Mouse (Mus musculus) CH12.LX (cell line): ENCODE measurements around the gene Sdccag8. TPM values are rescaled to one million over a fixed set of nuclear protein-coding genes. Genes with fewer than 3 reads are reported as not detected.
A peak's percentile ranks its signal among the peaks of the same experiment; 100 is the strongest.

Experiments used
- DNase-seq: peaks from one replicate; pipeline ENCODE4 v3.0.0-alpha.2; 2013; ENCODE audit errors: extremely low read depth
- H3K27ac ChIP-seq: 2 replicates; pipeline ENCODE4 v1.5.1; 2012; ENCODE audit warnings: low read depth, mild to moderate bottlenecking, control low read depth, moderate library complexity; ENCODE audit not compliant: insufficient read depth
- H3K27me3 ChIP-seq: replicated peaks from 2 replicates; pipeline ENCODE3; 2012; ENCODE audit warnings: inconsistent platforms
- H3K36me3 ChIP-seq, 2 experiments: replicated peaks in 1 of 2; 2 replicates each; pipeline versions ENCODE3 to v1.6.1; 2012; ENCODE audit warnings: inconsistent platforms in 1 of 2, low read length in 1 of 2, mild to moderate bottlenecking in 1 of 2, mixed read lengths in 1 of 2, moderate library complexity in 1 of 2; ENCODE audit not compliant: control insufficient read depth in 1 of 2, insufficient read depth in 1 of 2
- H3K4me1 ChIP-seq, 2 experiments: 2 replicates each; pipeline ENCODE4 v1.6.1; 2012; ENCODE audit warnings: inconsistent platforms in 1 of 2, moderate library complexity in 1 of 2; ENCODE audit not compliant: insufficient read depth in 2 of 2, control insufficient read depth in 1 of 2
- H3K4me2 ChIP-seq: 2 replicates; pipeline ENCODE4 v1.6.1; 2012; ENCODE audit warnings: low read depth, mild to moderate bottlenecking, control low read depth; ENCODE audit not compliant: poor library complexity, insufficient read depth, severe bottlenecking
- H3K4me3 ChIP-seq, 3 experiments: fragments of 150-350 bp in 1 of 3; sonication (generic) in 1 of 3; replicated peaks in 1 of 3; 2 replicates each; pipeline versions ENCODE3 to v1.5.1; 2011 to 2012; ENCODE audit warnings: low read depth in 2 of 3, low read length in 2 of 3, mild to moderate bottlenecking in 2 of 3, moderate library complexity in 2 of 3, control low read depth in 1 of 3, improper control_type of control experiment in 1 of 3, inconsistent platforms in 1 of 3, mixed read lengths in 1 of 3; ENCODE audit not compliant: poor library complexity in 1 of 3
- H3K79me2 ChIP-seq: replicated peaks from 2 replicates; pipeline ENCODE4 v1.6.1; 2012; ENCODE audit warnings: mild to moderate bottlenecking, moderate library complexity; ENCODE audit not compliant: control insufficient read depth, poor library complexity, insufficient read depth, severe bottlenecking; ENCODE audit errors: extremely low read depth
- H3K9ac ChIP-seq: 2 replicates; pipeline ENCODE4 v1.6.1; 2012; ENCODE audit warnings: low read depth, mild to moderate bottlenecking, control low read depth, moderate library complexity; ENCODE audit not compliant: insufficient read depth
- H3K9me3 ChIP-seq: replicated peaks from 2 replicates; pipeline ENCODE3; 2012; ENCODE audit warnings: low read length, inconsistent platforms, mixed read lengths
- CHD1 ChIP-seq: IDR thresholded peaks from 2 replicates; pipeline ENCODE4 v1.6.1; 2012; ENCODE audit warnings: low read depth, low read length, improper control_type of control experiment, inconsistent platforms
- CTCF ChIP-seq, 2 experiments: IDR thresholded peaks in 1 of 2; conservative IDR thresholded peaks in 1 of 2; 2 replicates each; pipeline ENCODE4 v1.5.1; 2011 to 2012; ENCODE audit warnings: low read depth in 2 of 2, low read length in 2 of 2, improper control_type of control experiment in 1 of 2, inconsistent platforms in 1 of 2, mild to moderate bottlenecking in 1 of 2, moderate library complexity in 1 of 2
- E2F4 ChIP-seq: IDR thresholded peaks from 2 replicates; pipeline ENCODE4 v1.6.1; 2011; ENCODE audit warnings: low read depth, low read length, improper control_type of control experiment; ENCODE audit not compliant: insufficient replicate concordance
- ELF1 ChIP-seq: IDR thresholded peaks from 2 replicates; pipeline ENCODE4 v1.6.1; 2014; ENCODE audit warnings: low read depth, mild to moderate bottlenecking, inconsistent platforms, low read length, improper control_type of control experiment
- EP300 ChIP-seq: IDR thresholded peaks from 2 replicates; pipeline ENCODE4 v1.6.1; 2011; ENCODE audit warnings: low read length, improper control_type of control experiment
- GABPA ChIP-seq: IDR thresholded peaks from 2 replicates; pipeline ENCODE4 v1.6.1; 2012; ENCODE audit warnings: low read depth, low read length, improper control_type of control experiment, inconsistent platforms; ENCODE audit not compliant: insufficient replicate concordance
- JUN ChIP-seq: IDR thresholded peaks from 2 replicates; pipeline ENCODE4 v1.6.1; 2011; ENCODE audit warnings: low read depth, mild to moderate bottlenecking, low read length, improper control_type of control experiment, moderate library complexity; ENCODE audit not compliant: insufficient read depth
- JUND ChIP-seq: conservative IDR thresholded peaks from 2 replicates; pipeline ENCODE4 v1.6.1; 2011; ENCODE audit warnings: low read depth, low read length, improper control_type of control experiment
- MAX ChIP-seq: IDR thresholded peaks from 2 replicates; pipeline ENCODE4 v1.6.1; 2011; ENCODE audit warnings: low read length, improper control_type of control experiment
- MEF2A ChIP-seq: IDR thresholded peaks from 2 replicates; pipeline ENCODE4 v1.6.1; 2014; ENCODE audit warnings: low read depth, mild to moderate bottlenecking, inconsistent platforms, low read length, improper control_type of control experiment, borderline replicate concordance
- MYC ChIP-seq: IDR thresholded peaks from 2 replicates; pipeline ENCODE4 v1.6.1; 2011; ENCODE audit warnings: low read depth, mild to moderate bottlenecking, improper control_type of control experiment, low read length
- NELFE ChIP-seq: IDR thresholded peaks from 2 replicates; pipeline ENCODE4 v1.6.1; 2011; ENCODE audit warnings: low read depth, low read length, improper control_type of control experiment
- NRF1 ChIP-seq: IDR thresholded peaks from 2 replicates; pipeline ENCODE4 v1.6.1; 2014; ENCODE audit warnings: low read depth, mild to moderate bottlenecking, inconsistent platforms, low read length, improper control_type of control experiment, moderate library complexity
- PAX5 ChIP-seq: IDR thresholded peaks from 2 replicates; pipeline ENCODE4 v1.6.1; 2012; ENCODE audit warnings: low read length, inconsistent platforms, mixed read lengths
- POLR2AphosphoS2 ChIP-seq: IDR thresholded peaks from 2 replicates; pipeline ENCODE4 v1.6.1; 2011; ENCODE audit warnings: low read depth, low read length, improper control_type of control experiment
- RAD21 ChIP-seq: IDR thresholded peaks from 2 replicates; pipeline ENCODE4 v1.6.1; 2011; ENCODE audit warnings: low read depth, mild to moderate bottlenecking, low read length, improper control_type of control experiment, moderate library complexity
- RCOR1 ChIP-seq: conservative IDR thresholded peaks from 2 replicates; pipeline ENCODE4 v1.6.1; 2012; ENCODE audit warnings: low read depth, mild to moderate bottlenecking, inconsistent platforms, low read length, improper control_type of control experiment
- SIN3A ChIP-seq: IDR thresholded peaks from 2 replicates; pipeline ENCODE4 v1.6.1; 2012; ENCODE audit warnings: low read length, improper control_type of control experiment, inconsistent platforms
- SMC3 ChIP-seq: IDR thresholded peaks from 2 replicates; pipeline ENCODE4 v1.6.1; 2011; ENCODE audit warnings: low read depth, low read length, improper control_type of control experiment
- USF2 ChIP-seq: conservative IDR thresholded peaks from 2 replicates; pipeline ENCODE4 v1.6.1; 2011; ENCODE audit warnings: low read depth, low read length, improper control_type of control experiment
- ZC3H11A ChIP-seq: IDR thresholded peaks from 2 replicates; pipeline ENCODE4 v1.6.1; 2012; ENCODE audit warnings: low read depth, mild to moderate bottlenecking, inconsistent platforms, low read length, improper control_type of control experiment
- ZKSCAN1 ChIP-seq: IDR thresholded peaks from 2 replicates; pipeline ENCODE4 v1.6.1; 2012; ENCODE audit warnings: low read depth, inconsistent platforms, low read length, improper control_type of control experiment, borderline replicate concordance
- ZMIZ1 ChIP-seq: IDR thresholded peaks from 2 replicates; pipeline ENCODE4 v1.6.1; 2012; ENCODE audit warnings: low read depth, mild to moderate bottlenecking, inconsistent platforms, low read length, improper control_type of control experiment
- dilution Hi-C: fragments of 300-500 bp; cut with MboI; formaldehyde crosslinking; loops from 2 replicates; pipeline ENCODE4 v1.14.3; 2020; ENCODE audit warnings: low sequenced_read_pairs; ENCODE audit not compliant: extremely low pct_unique_long_range_greater_than_20kb, extremely low pct_ligation_motif_present
- in situ Hi-C: fragments of 300-500 bp; cut with MboI; formaldehyde crosslinking; loops from 3 replicates; pipeline ENCODE4 v1.14.3; 2019; ENCODE audit warnings: low sequenced_read_pairs, low pct_ligation_motif_present, low pct_unique_long_range_greater_than_20kb, mixed read lengths
- polyA plus RNA-seq: library from polyadenylated mRNA; unstranded; fragments of >175 nt; gene quantifications from 2 replicates; pipeline ENCODE4 v1.2.1, GENCODE M21; 2012; ENCODE audit warnings: low read depth; ENCODE audit not compliant: insufficient read length
- total RNA-seq, 2 experiments: library from RNA; depleted of rRNA; stranded (reverse); fragments of 300-350 nt in 1 of 2; fragments of >200 nt in 1 of 2; gene quantifications; 2 replicates each; pipeline ENCODE4 v1.2.3; 2012 to 2014

Sdccag8 gene
- total and polyA plus RNA-seq, 3 experiments, result 10.7 to 18.7 (median 10.9) TPM

- Histone ChIP-seq H3K4me3 (no peak overlapping the region), H3K79me2 (no peaks in the 10 kb centered on the region), H3K9me3 (no peaks in the 10 kb centered on the region), H3K4me1 (peaks cover 0 to 2% of the 10 kb centered on the region in 2 experiments; a peak in 1 of 4 replicates), H3K27ac (no peak overlapping the region), H3K36me3 (peaks cover 22 to 45% of the 10 kb centered on the region in 2 experiments), H3K4me2 (no peak overlapping the region), H3K27me3 (no peaks in the 10 kb centered on the region), H3K9ac (no peak overlapping the region)
- dilution Hi-C loops (no loop called here), in situ Hi-C loops (loop anchor here (25.0 kb wide), 1 partner anchor 662 kb away; no protein-coding TSS in a partner anchor)
- TF ChIP-seq USF2, result no peak
- no peak for TF ChIP-seq ZKSCAN1
- no peak for TF ChIP-seq GABPA
- no peak for TF ChIP-seq MEF2A
- TF ChIP-seq MYC, result no peak
- TF ChIP-seq MAX, result no peak
- no peak for TF ChIP-seq ZC3H11A
- TF ChIP-seq CHD1, result no peak
- no peak for TF ChIP-seq ZMIZ1
- no peak for DNase-seq
Measured at GRCm38 (mm10) chr1:176874155-176874554, 59.7 kb downstream of the Sdccag8 start.

GRCm38 (mm10) chr1:176877756-176878155, 63.3 kb downstream of the Sdccag8 start:
- DNase-seq, result peak; percentile 70
- Histone ChIP-seq H3K4me3 (no peak overlapping the region), H3K36me3 (peaks cover 14 to 35% of the 10 kb centered on the region in 2 experiments), H3K27ac (no peak overlapping the region), H3K9me3 (no peaks in the 10 kb centered on the region), H3K27me3 (no peaks in the 10 kb centered on the region), H3K4me1 (peaks cover 0 to 2% of the 10 kb centered on the region in 2 experiments; a peak in 1 of 4 replicates), H3K9ac (no peak overlapping the region), H3K4me2 (no peak overlapping the region), H3K79me2 (no peaks in the 10 kb centered on the region)
- TF ChIP-seq NRF1, result no peak
- peak; percentile 80 for TF ChIP-seq SMC3
- TF ChIP-seq NELFE, result no peak
- peak; percentile 31 to 82; a peak in 3 of 4 replicates for TF ChIP-seq CTCF (conservative IDR thresholded peaks at IDR 0.05 in 1 of 2, IDR thresholded peaks at IDR 0.05 in 1 of 2; ENCODE audit: low read depth in 2 of 2, low read length in 2 of 2)
- TF ChIP-seq RCOR1, result 0 out of 2 replicates have a peak, but pooled peaks have one; percentile 42
- TF ChIP-seq ELF1, result no peak
- TF ChIP-seq ZKSCAN1, result no peak
- no peak for TF ChIP-seq EP300
- TF ChIP-seq RAD21, result peak; percentile 94
- no peak for TF ChIP-seq GABPA
- TF ChIP-seq CHD1, result no peak
- no peak for TF ChIP-seq SIN3A
- TF ChIP-seq ZC3H11A, result peak; percentile 56
- TF ChIP-seq MAX, result no peak
- TF ChIP-seq POLR2AphosphoS2, result no peak
- TF ChIP-seq JUND, result 0 out of 2 replicates have a peak, but pooled peaks have one; percentile 17
- no peak for TF ChIP-seq PAX5
- no peak for TF ChIP-seq MEF2A
- TF ChIP-seq JUN, result no peak
- no peak for TF ChIP-seq MYC
- TF ChIP-seq E2F4, result no peak
- dilution Hi-C loops, result no loop called here
- in situ Hi-C loops, result loop anchor here (25.0 kb wide), 1 partner anchor 810 kb away; no protein-coding TSS in a partner anchor
